Mouse (Mus musculus) lung, embryonic 16.5 days (tissue): ENCODE results near the gene Gmppa. TPM values are rescaled to one million over a fixed set of nuclear protein-coding genes. Genes with fewer than 3 reads are reported as not detected.

Experiments
- ATAC-seq: fragments of 200-750 bp; cut with Nextera tagmentation; 2 replicates; pipeline ENCODE4 v1.8.0; 2017; ENCODE audit warnings: low read depth, mild to moderate bottlenecking, moderate library complexity
- H3K27ac ChIP-seq: fragments of 300-500 bp; sonication (generic); 2 replicates; pipeline ENCODE4 v1.5.1; 2014; ENCODE audit warnings: mild to moderate bottlenecking, control low read depth, low read length
- H3K27me3 ChIP-seq: fragments of 300-500 bp; sonication (generic); 2 replicates; pipeline ENCODE4 v1.6.1; 2014; ENCODE audit warnings: low read depth, low read length, mixed read lengths; ENCODE audit not compliant: control insufficient read depth, insufficient read depth
- H3K36me3 ChIP-seq: fragments of 300-500 bp; sonication (generic); 2 replicates; pipeline ENCODE4 v1.6.1; 2014; ENCODE audit warnings: low read length; ENCODE audit not compliant: control insufficient read depth, insufficient read depth
- H3K4me1 ChIP-seq: fragments of 300-500 bp; sonication (generic); replicated peaks from 2 replicates; pipeline ENCODE4 v1.6.1; 2014; ENCODE audit warnings: low read length, mixed read lengths; ENCODE audit not compliant: control insufficient read depth, insufficient read depth
- H3K4me2 ChIP-seq: fragments of 300-500 bp; sonication (generic); 2 replicates; pipeline ENCODE4 v1.6.1; 2014; ENCODE audit warnings: low read depth, low read length, control low read depth
- H3K4me3 ChIP-seq: fragments of 300-500 bp; sonication (generic); 2 replicates; pipeline ENCODE4 v1.5.1; 2014; ENCODE audit warnings: mild to moderate bottlenecking, low read length, control low read depth
- H3K9ac ChIP-seq: fragments of 300-500 bp; sonication (generic); 2 replicates; pipeline ENCODE4 v1.6.1; 2014; ENCODE audit warnings: low read length, control low read depth
- H3K9me3 ChIP-seq: fragments of 300-500 bp; sonication (generic); 2 replicates; pipeline ENCODE4 v1.6.1; 2016; ENCODE audit warnings: low read length; ENCODE audit not compliant: control insufficient read depth
- WGBS: fragments of 180-500 bp; shearing (Covaris S2); extraction: QIAGEN DNeasy Blood & Tissue Kit; methylation state at CpG from one replicate; pipeline ENCODE4 v1.1.7; 2014; 5-methylcytosine and 5-hydroxymethylcytosine counted together
- polyA plus RNA-seq: library from polyadenylated mRNA; unstranded; fragments of >200 nt; fragmentation: Nextera tagmentation; extraction: Ambion mirVana; gene quantifications from 2 replicates; pipeline ENCODE4 v1.2.1, GENCODE M21; 2015

Gene Gmppa
- polyA plus RNA-seq, 1 experiment from 2014 or later = 92.4 TPM

DNA sequence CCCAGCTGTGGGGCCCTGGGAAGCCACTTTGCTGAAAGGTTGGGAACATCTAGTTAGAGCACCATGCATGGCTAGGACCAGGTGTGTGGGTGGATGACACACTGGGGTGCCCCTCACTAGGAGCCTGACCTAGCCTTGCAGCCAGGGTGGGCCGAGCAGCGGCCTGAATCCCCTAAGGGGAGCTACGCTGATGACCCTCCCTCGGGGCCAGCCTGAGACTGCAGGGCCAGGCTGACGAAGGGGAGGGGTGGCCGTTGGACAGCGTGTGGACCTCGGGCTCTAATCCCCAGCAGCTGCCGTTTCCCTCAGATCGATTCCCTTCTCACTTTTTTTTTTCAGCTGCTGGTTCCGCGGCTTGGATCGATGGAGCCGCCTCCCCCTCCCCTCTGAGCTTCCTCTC, 13.2 kb downstream of the Gmppa start:
- Histone ChIP-seq H3K36me3 (no peaks in the 10 kb centered on the region), H3K9me3 (no peaks in the 10 kb centered on the region), H3K27ac (no peak overlapping the region), H3K9ac (no peak overlapping the region), H3K27me3 (peaks cover 76% of the 10 kb centered on the region), H3K4me2 (no peak overlapping the region), H3K4me3 (no peak overlapping the region), H3K4me1 (peaks cover 51% of the 10 kb centered on the region)
- ATAC-seq = no peak
- WGBS = 6% methylated on average over 14 of the region's 14 CpGs

DNA sequence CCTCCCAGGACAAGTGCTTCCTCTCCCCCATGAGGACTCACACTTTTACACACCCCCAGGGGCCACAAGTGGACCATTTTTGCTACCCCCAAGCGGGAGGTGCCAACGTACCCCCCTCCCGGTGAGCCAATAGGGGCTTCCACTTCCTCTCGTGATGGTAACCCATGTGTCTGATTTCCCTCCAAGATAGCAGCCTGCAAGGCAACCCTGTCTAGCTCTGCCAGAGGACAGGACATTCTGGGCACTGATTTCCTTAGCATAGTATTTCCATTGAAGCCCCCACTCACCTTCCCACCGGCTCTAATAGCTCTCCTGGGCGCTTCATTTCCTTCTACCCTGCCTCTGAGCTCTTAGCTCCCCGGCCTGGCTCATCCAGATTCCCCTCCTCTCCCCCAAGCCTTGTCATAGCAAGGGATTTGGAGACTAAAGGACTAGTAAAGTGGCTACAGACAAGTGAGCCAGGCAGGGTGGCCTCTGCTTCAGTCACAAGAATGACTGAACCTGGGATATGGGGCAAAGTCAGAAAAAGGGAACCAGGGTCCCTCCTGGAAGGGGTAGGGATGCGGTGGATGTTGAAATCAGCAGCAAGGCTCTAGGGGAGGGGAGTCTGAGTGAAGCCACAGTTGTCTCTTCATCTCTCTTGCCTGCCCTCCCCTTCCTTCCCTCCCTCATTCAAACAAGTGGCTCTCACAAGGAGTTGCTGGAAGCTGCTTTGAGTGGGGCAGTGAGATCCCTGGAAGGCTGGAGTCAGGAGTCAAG, 13.8 kb downstream of the Gmppa start:
- Histone ChIP-seq H3K4me2 (peak overlapping the region; percentile 49; the same call in 1 of the 2 replicates), H3K27me3 (peaks cover 73% of the 10 kb centered on the region), H3K4me3 (peak overlapping the region; percentile 31; the same call in 1 of the 2 replicates), H3K36me3 (no peaks in the 10 kb centered on the region), H3K4me1 (peaks cover 51% of the 10 kb centered on the region), H3K9me3 (no peaks in the 10 kb centered on the region), H3K9ac (no peak overlapping the region), H3K27ac (no peak overlapping the region)
- no peak for ATAC-seq
- 11% methylated on average over 8 of the region's 8 CpGs for WGBS

DNA sequence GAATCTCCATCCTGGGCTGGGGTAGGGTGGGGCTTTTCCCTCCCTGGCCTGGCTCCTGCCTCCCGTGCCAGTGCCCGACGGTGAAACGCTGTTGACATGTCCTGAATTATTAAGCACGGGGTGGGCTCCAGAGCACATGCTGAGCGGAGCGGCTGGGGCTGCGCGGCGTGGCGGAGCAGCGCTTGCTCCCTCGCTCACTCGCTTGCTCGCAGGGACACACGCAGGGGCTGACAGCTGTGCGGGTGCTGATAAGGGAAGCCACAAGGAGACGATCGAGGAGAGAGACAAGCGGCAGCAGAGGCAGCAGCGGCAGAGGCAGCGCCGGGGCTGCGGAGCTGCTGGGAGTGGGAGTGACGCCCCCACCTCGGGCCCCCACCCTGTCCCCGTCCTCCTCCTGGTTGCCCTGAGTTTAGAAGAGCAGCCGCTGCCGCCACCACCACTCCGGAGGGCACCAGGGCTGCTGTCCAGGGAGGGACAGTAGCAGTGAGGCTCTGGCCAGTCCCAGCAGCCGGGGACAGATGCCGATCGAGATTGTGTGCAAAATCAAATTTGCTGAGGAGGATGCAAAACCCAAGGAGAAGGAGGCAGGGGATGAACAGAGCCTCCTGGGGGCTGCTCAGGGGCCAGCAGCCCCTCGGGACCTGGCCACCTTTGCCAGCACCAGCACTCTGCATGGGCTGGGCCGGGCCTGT, 14.7 kb downstream of the Gmppa start, which contains the start of gene Asic4:
Gene Asic4 (plus strand): TSS at position 123 of the 692 bp plus-strand sequence.
- 0 out of 2 replicates have a peak, but pooled peaks have one; percentile 26 for ATAC-seq
- no peaks in the 10 kb centered on the region for H3K9me3 ChIP-seq
- H3K27ac ChIP-seq = no peak within 1 kb of the TSS
- H3K4me1 ChIP-seq = peaks cover 45% of the 10 kb centered on the region
- no peaks in the 10 kb centered on the region for H3K36me3 ChIP-seq
- peak within 1 kb of the TSS; percentile 49 for H3K4me2 ChIP-seq
- H3K27me3 ChIP-seq = peaks cover 68% of the 10 kb centered on the region
- H3K9ac ChIP-seq = peak within 1 kb of the TSS; percentile 39
- WGBS = 2% methylated on average over 34 of the region's 35 CpGs
- peak within 1 kb of the TSS; percentile 31 for H3K4me3 ChIP-seq

DNA sequence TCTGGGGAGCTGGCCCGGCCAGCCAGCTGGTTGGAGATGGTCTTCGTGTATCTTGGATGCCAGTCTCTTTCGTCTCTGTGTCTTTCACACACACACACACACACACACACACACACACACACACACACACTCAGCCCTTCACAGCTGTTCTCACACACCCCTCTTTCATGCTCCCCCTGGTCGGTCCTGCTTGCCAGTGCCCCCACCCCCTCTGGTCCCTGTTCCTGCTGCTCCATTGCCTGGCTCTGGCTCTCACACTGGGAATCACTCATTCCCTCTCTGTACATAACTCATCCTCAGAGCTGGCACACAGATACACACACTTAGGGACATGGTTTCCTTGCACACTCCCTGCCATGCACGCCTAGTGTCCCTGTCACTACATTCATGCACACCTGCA, 16.2 kb downstream of the Gmppa start:
- Histone ChIP-seq H3K9me3 (no peaks in the 10 kb centered on the region), H3K4me3 (no peak overlapping the region), H3K36me3 (no peaks in the 10 kb centered on the region), H3K4me1 (peaks cover 32% of the 10 kb centered on the region), H3K4me2 (no peak overlapping the region), H3K9ac (no peak overlapping the region), H3K27me3 (peaks cover 72% of the 10 kb centered on the region), H3K27ac (no peak overlapping the region)
- no peak for ATAC-seq
- 53% methylated on average over 5 of the region's 5 CpGs for WGBS

DNA sequence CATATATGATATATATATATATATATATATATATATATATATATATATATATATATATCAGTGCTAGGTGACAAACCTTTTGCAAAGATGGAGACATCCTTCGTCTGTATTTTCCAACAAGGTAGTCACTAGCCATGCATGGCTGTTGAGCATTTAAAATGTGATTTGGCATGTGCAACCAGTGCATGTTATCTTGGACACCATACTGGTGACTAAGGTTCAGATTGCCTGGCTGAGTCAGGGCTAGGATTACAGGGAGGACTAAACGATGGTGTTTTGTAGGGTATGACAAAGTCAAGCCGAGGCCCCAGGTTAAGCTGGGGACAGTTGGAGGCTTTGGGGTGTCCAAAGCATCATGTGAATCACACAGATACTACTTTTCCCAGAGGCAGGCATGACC, 19.7 kb downstream of the Gmppa start:
- H3K27me3 ChIP-seq = peaks cover 51% of the 10 kb centered on the region
- no peaks in the 10 kb centered on the region for H3K9me3 ChIP-seq
- no peak overlapping the region for H3K4me3 ChIP-seq
- no peaks in the 10 kb centered on the region for H3K36me3 ChIP-seq
- ATAC-seq = no peak
- no peak overlapping the region for H3K27ac ChIP-seq
- peaks cover 19% of the 10 kb centered on the region for H3K4me1 ChIP-seq
- 74% methylated on average over 3 of the region's 3 CpGs for WGBS
- H3K4me2 ChIP-seq = no peak overlapping the region
- H3K9ac ChIP-seq = no peak overlapping the region

DNA sequence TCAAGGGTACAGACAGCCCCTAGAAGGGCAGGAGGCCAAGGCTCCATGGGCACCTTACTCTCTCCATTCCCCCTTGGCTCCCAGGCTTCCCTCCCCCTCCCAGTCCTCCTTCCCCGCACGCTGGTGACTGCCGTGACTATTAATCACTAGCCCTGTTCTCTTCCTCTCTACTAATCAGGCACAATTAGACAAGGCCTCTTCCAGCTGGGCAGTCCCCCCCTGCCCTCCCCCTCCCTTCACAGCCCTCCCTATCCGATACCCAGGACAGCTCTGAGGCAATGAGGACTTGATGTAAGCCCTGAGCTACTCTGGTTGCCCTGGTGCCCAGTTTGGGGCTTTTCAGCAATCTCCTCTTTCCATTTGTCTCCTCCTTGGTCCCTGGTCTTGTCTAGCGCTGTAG, 20.2 kb downstream of the Gmppa start:
- Histone ChIP-seq H3K4me3 (no peak overlapping the region), H3K9me3 (no peaks in the 10 kb centered on the region), H3K4me2 (no peak overlapping the region), H3K36me3 (no peaks in the 10 kb centered on the region), H3K27ac (no peak overlapping the region), H3K27me3 (peaks cover 46% of the 10 kb centered on the region), H3K9ac (no peak overlapping the region), H3K4me1 (peaks cover 14% of the 10 kb centered on the region)
- no peak for ATAC-seq
- 35% methylated on average over 5 of the region's 5 CpGs for whole genome bisulfite sequencing

DNA sequence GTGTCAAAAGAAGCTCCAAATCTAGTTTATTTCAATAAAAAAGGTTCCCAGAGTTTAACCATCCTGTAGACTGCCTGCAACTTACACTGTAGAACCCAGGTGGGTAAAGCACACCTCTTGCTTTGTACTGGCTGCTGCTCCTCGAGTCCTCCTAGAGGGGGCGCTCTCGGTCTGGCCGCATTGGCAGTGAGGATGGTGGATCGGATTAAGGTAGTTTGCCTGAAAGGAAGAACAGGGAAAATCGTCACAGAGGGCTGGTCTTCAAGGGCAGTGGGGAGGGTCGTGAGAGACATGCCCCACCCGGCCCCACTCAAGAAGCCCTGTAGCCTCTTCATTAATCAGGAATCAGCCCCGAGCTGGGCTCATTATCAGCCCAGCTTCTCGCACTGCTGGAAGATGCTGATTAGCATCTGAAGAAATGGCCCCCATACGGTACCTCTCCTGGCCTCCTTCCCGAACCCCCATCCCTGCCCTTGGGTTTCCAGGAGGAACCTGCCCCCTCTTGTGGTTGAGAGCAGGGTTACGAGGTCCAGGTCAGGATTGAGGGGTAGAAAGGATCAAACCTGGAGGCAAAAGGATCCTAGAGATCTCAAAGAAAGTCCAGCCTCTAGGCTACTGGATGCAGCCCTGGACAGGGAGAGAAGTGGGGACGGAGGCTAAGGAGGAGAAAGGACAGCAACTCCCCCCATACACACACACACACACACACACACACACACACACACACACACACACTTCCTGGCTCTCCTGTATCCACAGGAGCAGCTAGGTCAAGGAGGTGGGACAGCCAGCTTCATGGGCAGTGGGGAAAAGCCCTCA, 21.2 kb downstream of the Gmppa start:
- 20% methylated on average over 14 of the region's 14 CpGs for WGBS
- H3K9me3 ChIP-seq = no peaks in the 10 kb centered on the region
- peaks cover 13% of the 10 kb centered on the region for H3K4me1 ChIP-seq
- no peaks in the 10 kb centered on the region for H3K36me3 ChIP-seq
- H3K27me3 ChIP-seq = peaks cover 37% of the 10 kb centered on the region
- H3K4me3 ChIP-seq = no peak overlapping the region
- no peak overlapping the region for H3K4me2 ChIP-seq
- no peak overlapping the region for H3K9ac ChIP-seq
- no peak for ATAC-seq
- no peak overlapping the region for H3K27ac ChIP-seq

DNA sequence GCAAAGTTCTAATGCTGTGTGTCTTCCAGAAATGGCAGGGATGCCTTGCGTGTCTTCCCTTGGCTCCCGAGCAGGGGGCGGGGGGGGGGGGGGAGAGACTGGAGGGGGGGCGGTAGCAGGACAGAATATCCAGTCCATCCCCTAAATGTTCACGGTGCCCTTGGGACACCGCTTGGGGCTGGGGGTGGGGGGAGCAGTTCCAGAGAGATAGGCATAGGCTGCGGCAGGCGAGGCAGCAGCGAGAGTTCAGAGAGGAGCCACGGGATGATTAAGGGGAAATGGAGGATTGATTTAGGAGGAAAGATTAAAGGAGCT, 21.9 kb downstream of the Gmppa start:
- H3K36me3 ChIP-seq = no peaks in the 10 kb centered on the region
- peaks cover 30% of the 10 kb centered on the region for H3K27me3 ChIP-seq
- peaks cover 13% of the 10 kb centered on the region for H3K4me1 ChIP-seq
- WGBS = 7% methylated on average over 8 of the region's 10 CpGs
- H3K9ac ChIP-seq = no peak overlapping the region; the same call in 1 of the 2 replicates
- peak overlapping the region; percentile 57; the same call in 1 of the 2 replicates for H3K4me2 ChIP-seq
- H3K9me3 ChIP-seq = no peaks in the 10 kb centered on the region
- no peak overlapping the region for H3K4me3 ChIP-seq
- no peak overlapping the region for H3K27ac ChIP-seq
- ATAC-seq = 0 out of 2 replicates have a peak, but pooled peaks have one; percentile 11
